Mouse (Mus musculus) spleen, adult 2 months (tissue): ENCODE results near the gene Rab27a.

Experiments used
- CTCF ChIP-seq: fragments of 200-500 bp; IDR thresholded peaks from 2 replicates; pipeline ENCODE4 v1.5.1; 2011; ENCODE audit warnings: mild to moderate bottlenecking, inconsistent platforms; ENCODE audit not compliant: insufficient read depth, insufficient read length, insufficient replicate concordance; ENCODE audit errors: extremely low read depth
- POLR2A ChIP-seq: fragments of 200-500 bp; IDR thresholded peaks from 2 replicates; pipeline ENCODE4 v1.6.1; 2011; ENCODE audit warnings: low read depth, low read length, inconsistent platforms

GRCm38 (mm10) chr9:73045204-73045603 lies 550 bp downstream of the Rab27a start:
- TF ChIP-seq POLR2A (no peak), CTCF (no peak)
